Mouse (Mus musculus): ENCODE measurements around the gene Rpl39l. TPM values are rescaled to one million over a fixed set of nuclear protein-coding genes. Genes with fewer than 3 reads are reported as not detected.

Rpl39l gene
- total and polyA plus RNA-seq, 3 experiments: not detected

DNA sequence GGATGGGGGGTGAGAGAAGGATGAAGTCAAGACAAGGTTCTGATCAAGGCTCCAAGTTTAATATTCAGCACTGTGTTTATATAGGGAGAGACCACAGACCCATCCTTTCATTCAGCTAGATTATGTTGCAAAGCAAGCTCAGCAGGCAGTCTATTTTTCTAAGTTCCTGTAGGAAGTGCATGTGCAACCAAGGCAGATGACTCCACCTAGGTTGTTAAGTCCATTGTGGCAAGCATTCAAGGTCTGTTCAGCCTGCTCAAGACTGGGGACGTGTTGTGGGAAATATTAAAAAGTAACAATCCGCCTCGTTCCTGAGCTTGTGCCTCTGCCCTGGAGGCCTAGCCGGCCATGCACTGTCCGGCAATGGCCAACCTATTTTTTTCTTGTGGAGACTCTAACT is 22.6 kb upstream of the Rpl39l start:
- H3K9ac ChIP-seq (ENCODE audit: control insufficient read depth, low read depth, low read length, poor library complexity, severe bottlenecking): no peak overlapping the region
- no peaks in the 10 kb centered on the region for H3K36me3 ChIP-seq (ENCODE audit: control insufficient read depth in 1 of 2, insufficient read depth in 2 of 2, low read length in 2 of 2)
- no peaks in the 10 kb centered on the region for H3K9me3 ChIP-seq (replicated peaks; ENCODE audit: insufficient read depth, low read length)
- no peaks in the 10 kb centered on the region for H3K79me2 ChIP-seq (ENCODE audit: control insufficient read depth, insufficient read depth, low read length, poor library complexity)
- no peaks in the 10 kb centered on the region for H3K27me3 ChIP-seq (ENCODE audit: control insufficient read depth in 1 of 2, insufficient read depth in 2 of 2, low read length in 2 of 2)
- no peak for DNase-seq (ENCODE audit: low read depth, low spot score)
- H3K27ac ChIP-seq (ENCODE audit: control insufficient read depth, low read depth, low read length): no peak overlapping the region
- TF ChIP-seq POLR2A (IDR thresholded peaks at IDR 0.05; ENCODE audit: control insufficient read depth in 1 of 2, insufficient read depth in 1 of 2, low read depth in 1 of 2, low read length in 2 of 2, poor library complexity in 1 of 2) (no peak), E2F4 (IDR thresholded peaks at IDR 0.05; ENCODE audit: borderline replicate concordance, low read depth, low read length) (no peak), MEF2A (IDR thresholded peaks at IDR 0.05; ENCODE audit: extremely low read depth, insufficient replicate concordance, low read depth, low read length, poor library complexity, severe bottlenecking) (no peak), CHD1 (IDR thresholded peaks at IDR 0.05; ENCODE audit: low read depth, low read length) (no peak)
- no peak overlapping the region for H3K4me3 ChIP-seq (ENCODE audit: control insufficient read depth in 1 of 2, insufficient read depth in 1 of 2, low read depth in 2 of 2, low read length in 2 of 2)
- no peaks in the 10 kb centered on the region for H3K4me1 ChIP-seq (ENCODE audit: control insufficient read depth in 1 of 2, insufficient read depth in 2 of 2, low read length in 2 of 2)

DNA sequence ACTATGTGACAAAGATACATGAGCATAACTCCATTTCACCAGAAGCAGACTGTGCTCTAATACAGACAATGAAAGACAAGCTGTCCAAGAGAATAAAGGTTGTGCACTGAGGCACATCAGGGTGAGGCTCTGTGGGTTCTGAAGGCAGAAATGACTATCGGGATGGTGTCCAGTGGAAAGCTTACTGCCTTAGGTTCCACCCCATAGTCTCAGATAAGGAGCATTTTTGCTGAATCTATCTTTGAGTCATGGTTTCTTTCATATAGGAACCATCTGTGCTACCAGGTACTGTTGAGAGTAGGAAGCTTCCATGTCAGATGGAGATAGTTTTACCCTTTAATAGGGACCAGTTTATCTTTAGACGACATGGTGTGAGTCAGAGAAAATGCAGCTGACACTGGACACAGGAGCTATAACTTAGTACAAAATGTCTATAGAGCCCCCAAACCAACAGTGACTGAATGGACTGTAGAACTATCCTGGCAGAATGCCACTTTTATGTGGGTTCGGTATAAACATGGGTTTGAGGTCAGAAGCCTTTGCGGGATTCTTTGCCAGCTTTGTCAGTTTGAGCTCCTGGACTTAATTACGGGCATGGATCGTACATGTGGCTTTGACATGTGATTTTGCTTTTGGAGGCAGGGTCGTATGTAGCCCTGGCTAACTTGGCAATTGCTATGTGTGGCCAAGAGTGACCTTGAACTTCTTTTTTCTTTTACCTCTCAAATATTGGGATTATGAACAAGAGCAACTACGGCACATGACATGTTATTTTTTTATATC is 712 bp upstream of the Rpl39l start:
- no peaks in the 10 kb centered on the region for H3K79me2 ChIP-seq (ENCODE audit: control insufficient read depth, insufficient read depth, low read length, poor library complexity)
- DNase-seq (ENCODE audit: low read depth, low spot score): no peak
- TF ChIP-seq CHD1 (IDR thresholded peaks at IDR 0.05; ENCODE audit: low read depth, low read length): no peak
- TF ChIP-seq E2F4 (IDR thresholded peaks at IDR 0.05; ENCODE audit: borderline replicate concordance, low read depth, low read length): no peak
- no peak for TF ChIP-seq SIN3A (IDR thresholded peaks at IDR 0.05; ENCODE audit: low read length)
- no peak for TF ChIP-seq POLR2AphosphoS2 (IDR thresholded peaks at IDR 0.05; ENCODE audit: low read length)
- TF ChIP-seq HCFC1 (IDR thresholded peaks at IDR 0.05; ENCODE audit: low read depth, low read length): no peak
- TF ChIP-seq CTCF (IDR thresholded peaks at IDR 0.05 in 2 of 3, conservative IDR thresholded peaks at IDR 0.05 in 1 of 3; ENCODE audit: control insufficient read depth in 1 of 3, insufficient read depth in 1 of 3, low read depth in 2 of 3, low read length in 3 of 3, poor library complexity in 1 of 3, severe bottlenecking in 1 of 3): no peak
- TF ChIP-seq GATA1 (IDR thresholded peaks at IDR 0.05; ENCODE audit: low read depth, low read length): no peak
- no peak for TF ChIP-seq RAD21 (IDR thresholded peaks at IDR 0.05; ENCODE audit: low read depth, low read length)
- no peak for TF ChIP-seq USF1 (IDR thresholded peaks at IDR 0.05; ENCODE audit: low read depth, low read length)
- no peak for TF ChIP-seq MXI1 (IDR thresholded peaks at IDR 0.05; ENCODE audit: low read depth, low read length)
- no peak for TF ChIP-seq NRF1 (IDR thresholded peaks at IDR 0.05; ENCODE audit: insufficient read depth, low read depth, low read length, poor library complexity, severe bottlenecking)
- TF ChIP-seq MAZ (IDR thresholded peaks at IDR 0.05; ENCODE audit: low read depth, low read length): no peak
- H3K4me1 ChIP-seq (ENCODE audit: control insufficient read depth in 1 of 2, insufficient read depth in 2 of 2, low read length in 2 of 2): no peaks in the 10 kb centered on the region
- no peak overlapping the region for H3K27ac ChIP-seq (ENCODE audit: control insufficient read depth, low read depth, low read length)
- H3K27me3 ChIP-seq (ENCODE audit: control insufficient read depth in 1 of 2, insufficient read depth in 2 of 2, low read length in 2 of 2): no peaks in the 10 kb centered on the region
- H3K4me3 ChIP-seq (ENCODE audit: control insufficient read depth in 1 of 2, insufficient read depth in 1 of 2, low read depth in 2 of 2, low read length in 2 of 2): no peak overlapping the region
- no peak overlapping the region for H3K9ac ChIP-seq (ENCODE audit: control insufficient read depth, low read depth, low read length, poor library complexity, severe bottlenecking)
- no peaks in the 10 kb centered on the region for H3K36me3 ChIP-seq (ENCODE audit: control insufficient read depth in 1 of 2, insufficient read depth in 2 of 2, low read length in 2 of 2)
- no peaks in the 10 kb centered on the region for H3K9me3 ChIP-seq (replicated peaks; ENCODE audit: insufficient read depth, low read length)

All from MEL (cell line).